Mouse (Mus musculus) neutrophil, adult 83 days (primary cell): ENCODE data around the gene Ing5. TPM values are rescaled to one million over a fixed set of nuclear protein-coding genes. Genes with fewer than 3 reads are reported as not detected.

Experiments used
- total RNA-seq, 2 experiments: library from RNA; stranded (reverse); gene quantifications; one replicate each; pipeline ENCODE4 v1.2.4; 2023

Gene Ing5
- 10 to 100 TPM; 20.7 to 22.5 TPM for total RNA-seq

GRCm38 (mm10) chr1:93803556-93804507 is at the start of gene Ing5:
TSS of gene Ing5 (plus strand) at chr1:93803965.

DNA sequence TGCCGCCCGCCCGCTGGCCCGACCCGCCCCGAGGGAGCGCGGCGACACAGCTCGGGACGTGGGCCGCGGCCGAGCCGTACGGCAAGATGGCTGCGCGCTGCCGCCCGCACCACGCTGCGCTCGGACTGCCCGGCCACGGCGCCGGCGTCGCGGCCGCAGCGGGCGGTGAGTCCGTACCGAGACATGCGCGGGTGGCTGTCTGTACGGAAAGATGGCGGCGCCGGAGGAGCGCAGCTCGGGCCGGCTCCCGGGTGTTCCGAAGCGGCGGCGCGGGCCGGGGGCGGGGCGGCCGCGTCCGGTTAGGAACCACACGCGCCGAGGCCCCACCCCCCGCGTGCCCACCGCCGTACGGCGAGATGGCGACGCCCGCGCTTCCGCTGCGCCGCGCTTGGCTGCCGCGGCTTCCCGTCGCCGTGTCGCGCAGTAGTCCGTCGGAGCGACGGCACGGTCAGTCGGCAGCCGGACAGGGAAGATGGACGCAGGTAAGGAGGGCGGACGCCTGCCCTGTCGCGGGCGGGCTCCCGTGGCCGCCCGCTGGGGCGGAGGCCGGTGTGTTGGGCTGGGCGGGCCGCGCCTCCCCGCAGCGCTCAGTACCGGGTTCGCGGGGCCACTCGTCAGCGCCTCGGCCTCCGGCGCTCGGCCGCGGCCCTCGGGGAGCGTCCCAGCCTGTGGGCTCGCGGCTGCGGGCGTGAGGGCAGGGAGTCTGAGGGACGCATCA is 49.0 kb upstream of the Ing5 start, which contains the start of gene Thap4:
TSS of gene Thap4 (minus strand) at position 292 of the 718 bp plus-strand sequence.

GRCm38 (mm10) chr1:93801741-93802238 is 2.0 kb upstream of the Ing5 start, which contains the start of gene Dtymk:
TSS of gene Dtymk (minus strand) at chr1:93801934.

DNA sequence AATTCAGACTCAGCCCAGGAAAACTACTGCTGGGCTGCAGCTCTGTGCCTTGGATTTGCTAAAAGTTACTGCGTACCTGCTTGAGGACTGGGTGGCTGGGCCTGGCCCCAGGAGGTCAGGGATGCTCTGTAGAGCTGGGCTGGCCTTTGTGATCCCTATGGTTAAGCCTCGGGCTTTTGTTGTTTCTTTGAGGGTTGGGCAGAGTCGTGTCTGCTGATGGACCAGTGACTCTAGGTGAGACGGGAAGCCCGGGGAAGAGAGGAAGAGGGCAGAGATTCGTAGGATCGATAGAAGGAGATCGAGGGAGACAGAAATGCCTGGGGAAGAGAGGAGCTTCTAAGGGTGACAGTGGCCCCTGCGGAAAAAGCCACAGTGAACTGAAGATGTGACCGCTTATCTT is 20.8 kb downstream of the Ing5 start, which contains the start of gene D2hgdh:
TSS of gene D2hgdh (plus strand) at position 301 of the 400 bp plus-strand sequence.

GRCm38 (mm10) chr1:93861048-93861447 is 57.3 kb downstream of the Ing5 start, which contains the start of gene Gal3st2:
TSS of gene Gal3st2 (plus strand) at chr1:93861306.

Other genes starting within 250 kb of the Ing5 start
- 10 to 100 TPM; 43.5 to 45.4 TPM for gene Stk25, start 145.3 kb upstream of the Ing5 start, total RNA-seq
- gene Bok, start 118.3 kb upstream of the Ing5 start, total RNA-seq: not detected
- gene Atg4b, start 52.5 kb upstream of the Ing5 start, total RNA-seq: 10 to 100 TPM; 62.3 to 66.9 TPM
- 10 to 100 TPM; 24.2 to 29.2 TPM for gene Thap4, start 49.1 kb upstream of the Ing5 start, total RNA-seq
- 10 to 100 TPM; 58.5 to 63.6 TPM for gene Dtymk, start 2.0 kb upstream of the Ing5 start, total RNA-seq
- gene D2hgdh, start 20.9 kb downstream of the Ing5 start, total RNA-seq: 10 to 100 TPM; 16.6 to 24.6 TPM
- gene Gal3st2, start 57.3 kb downstream of the Ing5 start, total RNA-seq: not detected
- gene Gal3st2b, start 114.3 kb downstream of the Ing5 start, total RNA-seq: under 1 TPM in 1 of 2 experiments, not detected in 1; 0.24 TPM
- gene Gal3st2c, start 186.5 kb downstream of the Ing5 start, total RNA-seq: not detected
- gene Neu4, start 216.5 kb downstream of the Ing5 start, total RNA-seq: not detected
- under 1 TPM; 0.26 to 0.28 TPM for gene Pdcd1, start 248.6 kb downstream of the Ing5 start, total RNA-seq